Mouse (Mus musculus) myocyte (in vitro differentiated cells): ENCODE measurements around the gene Ctu2.

Experiments used
- E2F4 ChIP-seq: IDR thresholded peaks from one replicate; pipeline ENCODE4 v1.6.1; 2011; ENCODE audit warnings: mild to moderate bottlenecking, control low read depth, moderate library complexity; ENCODE audit not compliant: insufficient read depth
- MAX ChIP-seq: IDR thresholded peaks from one replicate; pipeline ENCODE4 v1.6.1; 2011; ENCODE audit warnings: low read depth, mild to moderate bottlenecking, control low read depth
- MYOD1 ChIP-seq, 3 experiments: IDR thresholded peaks; one replicate each; pipeline ENCODE4 v1.6.1; 2011; ENCODE audit warnings: control low read depth in 2 of 3, low read depth in 2 of 3, mild to moderate bottlenecking in 2 of 3, moderate library complexity in 1 of 3; ENCODE audit not compliant: insufficient read length in 2 of 3, control insufficient read depth in 1 of 3
- POLR2A ChIP-seq: IDR thresholded peaks from one replicate; pipeline ENCODE4 v1.6.1; 2011; ENCODE audit warnings: low read depth, mild to moderate bottlenecking, control low read depth, moderate library complexity; ENCODE audit not compliant: insufficient read length
- REST ChIP-seq: IDR thresholded peaks from one replicate; pipeline ENCODE4 v1.6.1; 2011; ENCODE audit warnings: mild to moderate bottlenecking, control low read depth, moderate library complexity; ENCODE audit not compliant: insufficient read depth, insufficient read length

- no peak for TF ChIP-seq MAX
- no peak for TF ChIP-seq REST
- TF ChIP-seq POLR2A: no peak
- TF ChIP-seq E2F4: no peak
- no peak for TF ChIP-seq MYOD1 (IDR thresholded peaks at IDR 0.05; ENCODE audit: control insufficient read depth in 1 of 3, insufficient read length in 2 of 3, low read depth in 2 of 3)
Observed at GRCm38 (mm10) chr8:122459990-122460389, 16.0 kb upstream of the Ctu2 start.
